Mouse (Mus musculus) kidney, postnatal 0 days (tissue): ENCODE results near the gene Ccdc185. TPM values are rescaled to one million over a fixed set of nuclear protein-coding genes. Genes with fewer than 3 reads are reported as not detected.

Experiments
- ATAC-seq: fragments of 200-750 bp; cut with Nextera tagmentation; replicated peaks from 2 replicates; pipeline ENCODE4 v1.8.0; 2017; ENCODE audit warnings: low read depth, moderate number of reproducible peaks, moderate TSS enrichment, moderate library complexity; ENCODE audit not compliant: low FRiP score
- DNase-seq: peaks from one replicate; pipeline ENCODE4 v3.0.0-alpha.2; 2016; ENCODE audit warnings: low spot score
- H3K27ac ChIP-seq: fragments of 300-500 bp; sonication (generic); 2 replicates; pipeline ENCODE4 v1.5.1; 2014; ENCODE audit warnings: mild to moderate bottlenecking
- H3K27me3 ChIP-seq: fragments of 300-500 bp; sonication (generic); 2 replicates; pipeline ENCODE4 v1.6.1; 2014; ENCODE audit warnings: low read length, mixed read lengths; ENCODE audit not compliant: insufficient read depth
- H3K36me3 ChIP-seq: fragments of 300-500 bp; sonication (generic); 2 replicates; pipeline ENCODE4 v1.6.1; 2014; ENCODE audit warnings: low read length, mixed read lengths; ENCODE audit not compliant: insufficient read depth
- H3K4me1 ChIP-seq: fragments of 300-500 bp; sonication (generic); replicated peaks from 2 replicates; pipeline ENCODE4 v1.6.1; 2014; ENCODE audit warnings: antibody characterized with exemption, low read length, mixed read lengths; ENCODE audit not compliant: insufficient read depth
- H3K4me2 ChIP-seq: fragments of 300-500 bp; sonication (generic); 2 replicates; pipeline ENCODE4 v1.6.1; 2014; ENCODE audit warnings: mild to moderate bottlenecking, low read length, moderate library complexity, mixed read lengths
- H3K4me3 ChIP-seq: fragments of 300-500 bp; sonication (generic); replicated peaks from 2 replicates; pipeline ENCODE4 v1.5.1; 2014; ENCODE audit warnings: low read depth, low read length
- H3K9ac ChIP-seq: fragments of 300-500 bp; sonication (generic); 2 replicates; pipeline ENCODE4 v1.6.1; 2014; ENCODE audit warnings: low read depth, low read length
- H3K9me3 ChIP-seq: fragments of 300-500 bp; sonication (generic); replicated peaks from 2 replicates; pipeline ENCODE4 v1.6.1; 2016; ENCODE audit warnings: low read length, inconsistent platforms, mixed read lengths
- CTCF ChIP-seq: IDR thresholded peaks from 2 replicates; pipeline ENCODE4 v1.5.1; 2016; ENCODE audit warnings: antibody characterized with exemption, low read depth, mild to moderate bottlenecking, moderate library complexity
- WGBS: fragments of 180-500 bp; shearing (Covaris S2); extraction: QIAGEN DNeasy Blood & Tissue Kit; methylation state at CpG from one replicate; pipeline ENCODE4 v1.1.7; 2014; 5-methylcytosine and 5-hydroxymethylcytosine counted together
- polyA plus RNA-seq: library from polyadenylated mRNA; unstranded; fragments of >200 nt; fragmentation: Nextera tagmentation; extraction: Ambion mirVana; gene quantifications from 2 replicates; pipeline ENCODE4 v1.2.1, GENCODE M21; 2015

Gene Ccdc185
- polyA plus RNA-seq, 1 experiment from 2014 or later: not detected

- H3K4me2 ChIP-seq: no peak overlapping the region
- no peaks in the 10 kb centered on the region for H3K9me3 ChIP-seq
- no peaks in the 10 kb centered on the region for H3K27me3 ChIP-seq
- H3K36me3 ChIP-seq: no peaks in the 10 kb centered on the region
- ATAC-seq: no peak
- no peaks in the 10 kb centered on the region for H3K4me1 ChIP-seq
- WGBS: 91% methylated on average over 5 of the region's 5 CpGs
- no peak for DNase-seq
- H3K27ac ChIP-seq: no peak overlapping the region
- no peak overlapping the region for H3K4me3 ChIP-seq
- no peak for TF ChIP-seq CTCF
- no peak overlapping the region for H3K9ac ChIP-seq
Observed at GRCm38 (mm10) chr1:182754865-182755264, 5.9 kb upstream of the Ccdc185 start.

- H3K4me1 ChIP-seq: no peaks in the 10 kb centered on the region
- H3K27ac ChIP-seq: no peak overlapping the region
- H3K9me3 ChIP-seq: no peaks in the 10 kb centered on the region
- no peak overlapping the region for H3K4me3 ChIP-seq
- no peak overlapping the region for H3K9ac ChIP-seq
- DNase-seq (no peak), ATAC-seq (no peak)
- no peak for TF ChIP-seq CTCF
- no peaks in the 10 kb centered on the region for H3K27me3 ChIP-seq
- 82% methylated on average over 8 of the region's 8 CpGs for WGBS
- no peaks in the 10 kb centered on the region for H3K36me3 ChIP-seq
- no peak overlapping the region for H3K4me2 ChIP-seq
Observed at GRCm38 (mm10) chr1:182753694-182754093, 4.7 kb upstream of the Ccdc185 start.

- Histone ChIP-seq H3K36me3 (no peaks in the 10 kb centered on the region), H3K9ac (no peak overlapping the region), H3K4me1 (no peaks in the 10 kb centered on the region), H3K27me3 (no peaks in the 10 kb centered on the region), H3K4me3 (no peak overlapping the region), H3K4me2 (no peak overlapping the region), H3K9me3 (no peaks in the 10 kb centered on the region), H3K27ac (no peak overlapping the region)
- no peak for TF ChIP-seq CTCF
- ATAC-seq: no peak
- no peak for DNase-seq
- 88% methylated on average over 8 of the region's 8 CpGs for WGBS
Observed at GRCm38 (mm10) chr1:182751301-182751700, 2.3 kb upstream of the Ccdc185 start.

GRCm38 (mm10) chr1:182747834-182748233, 1.1 kb downstream of the Ccdc185 start:
- no peaks in the 10 kb centered on the region for H3K36me3 ChIP-seq
- no peak overlapping the region for H3K27ac ChIP-seq
- no peak overlapping the region for H3K9ac ChIP-seq
- no peak overlapping the region for H3K4me3 ChIP-seq
- DNase-seq (no peak), ATAC-seq (no peak)
- no peaks in the 10 kb centered on the region for H3K4me1 ChIP-seq
- 89% methylated on average over 17 of the region's 17 CpGs for WGBS
- H3K27me3 ChIP-seq: no peaks in the 10 kb centered on the region
- no peak for TF ChIP-seq CTCF
- no peaks in the 10 kb centered on the region for H3K9me3 ChIP-seq
- H3K4me2 ChIP-seq: no peak overlapping the region

- no peak for ATAC-seq
- H3K9ac ChIP-seq: no peak overlapping the region
- no peaks in the 10 kb centered on the region for H3K27me3 ChIP-seq
- H3K9me3 ChIP-seq: no peaks in the 10 kb centered on the region
- no peak for DNase-seq
- no peaks in the 10 kb centered on the region for H3K36me3 ChIP-seq
- WGBS: 89% methylated on average over 9 of the region's 9 CpGs
- H3K27ac ChIP-seq: no peak overlapping the region
- no peak for TF ChIP-seq CTCF
- no peak overlapping the region for H3K4me3 ChIP-seq
- no peaks in the 10 kb centered on the region for H3K4me1 ChIP-seq
- no peak overlapping the region for H3K4me2 ChIP-seq
Observed at GRCm38 (mm10) chr1:182747081-182747480, 1.9 kb downstream of the Ccdc185 start.

GRCm38 (mm10) chr1:182735891-182736290, 13.1 kb downstream of the Ccdc185 start:
- Histone ChIP-seq H3K4me2 (no peak overlapping the region), H3K4me1 (no peaks in the 10 kb centered on the region), H3K27me3 (no peaks in the 10 kb centered on the region), H3K9ac (no peak overlapping the region), H3K36me3 (no peaks in the 10 kb centered on the region), H3K27ac (no peak overlapping the region), H3K9me3 (no peaks in the 10 kb centered on the region), H3K4me3 (no peak overlapping the region)
- TF ChIP-seq CTCF: no peak
- DNase-seq (no peak), ATAC-seq (no peak)
- WGBS: 61% methylated on average over 4 of the region's 4 CpGs

GRCm38 (mm10) chr1:182732695-182733094, 16.3 kb downstream of the Ccdc185 start:
- no peaks in the 10 kb centered on the region for H3K36me3 ChIP-seq
- peak; percentile 84 for DNase-seq
- no peak for ATAC-seq
- no peaks in the 10 kb centered on the region for H3K27me3 ChIP-seq
- H3K4me1 ChIP-seq: no peaks in the 10 kb centered on the region
- TF ChIP-seq CTCF: no peak
- H3K27ac ChIP-seq: no peak overlapping the region
- H3K4me2 ChIP-seq: peak overlapping the region; percentile 21; the same call in 1 of the 2 replicates
- H3K4me3 ChIP-seq: no peak overlapping the region
- 24% methylated on average over 7 of the region's 7 CpGs for WGBS
- no peaks in the 10 kb centered on the region for H3K9me3 ChIP-seq
- H3K9ac ChIP-seq: no peak overlapping the region
